8 mouse cellular contexts compared by ENCODE assay signal in genomic region chr16:4912907-4913782, GRCm38 (mm10). TPM values are rescaled to one million over a fixed set of nuclear protein-coding genes. Genes with fewer than 3 reads are reported as not detected.
A peak's percentile ranks its signal among the peaks of the same experiment; 100 is the strongest.
DNase-seq lines count a peak whose midpoint lies in the region; ATAC-seq and TF ChIP-seq lines count a peak whose summit lies in the region.

No protein-coding gene starts in this region.

- H3K9ac ChIP-seq in CH12.LX (ENCODE audit: insufficient read depth, low read depth) = no peak overlapping the region
- H3K9ac ChIP-seq in liver, embryonic 12.5 days = no peak overlapping the region
- no peak overlapping the region for H3K9ac ChIP-seq in neural tube, embryonic 15.5 days (replicated peaks)

- H3K4me3 ChIP-seq in CH12.LX (replicated peaks in 1 of 3; ENCODE audit: low read depth in 2 of 3, low read length in 2 of 3, poor library complexity in 1 of 3) = peak overlapping the region in 1 of 3 experiments; percentile 34
- no peak overlapping the region for H3K4me3 ChIP-seq in liver, embryonic 12.5 days
- H3K4me3 ChIP-seq in neural tube, embryonic 15.5 days (replicated peaks) = no peak overlapping the region

- H3K4me2 ChIP-seq in CH12.LX (ENCODE audit: insufficient read depth, low read depth, poor library complexity, severe bottlenecking) = no peak overlapping the region
- H3K4me2 ChIP-seq in liver, embryonic 12.5 days = peak overlapping the region; percentile 30
- H3K4me2 ChIP-seq in neural tube, embryonic 15.5 days = no peak overlapping the region

- peak overlapping the region; percentile 44 for H3K27ac ChIP-seq in CH12.LX (ENCODE audit: insufficient read depth, low read depth)
- peak overlapping the region; percentile 49 for H3K27ac ChIP-seq in liver, embryonic 12.5 days
- H3K27ac ChIP-seq in neural tube, embryonic 15.5 days (replicated peaks) = peak overlapping the region; percentile 51

- peak; percentile 47; the same call in 1 of the 2 replicates for TF ChIP-seq EP300 in CH12.LX (IDR thresholded peaks at IDR 0.05; ENCODE audit: low read length)

- in situ Hi-C loops in CH12.LX (cut with MboI; ENCODE audit: low pct_ligation_motif_present, low pct_unique_long_range_greater_than_20kb, low sequenced_read_pairs) = no loop called here

- no peaks in the 10 kb centered on the region for H3K79me2 ChIP-seq in CH12.LX (replicated peaks; ENCODE audit: control insufficient read depth, extremely low read depth, insufficient read depth, poor library complexity, severe bottlenecking)

- H3K4me1 ChIP-seq in CH12.LX (ENCODE audit: control insufficient read depth in 1 of 2, insufficient read depth in 2 of 2) = peaks cover 34 to 59% of the 10 kb centered on the region in 2 experiments
- peaks cover 17% of the 10 kb centered on the region for H3K4me1 ChIP-seq in liver, embryonic 12.5 days
- peaks cover 7% of the 10 kb centered on the region; the same call in 1 of the 2 replicates for H3K4me1 ChIP-seq in neural tube, embryonic 15.5 days

- 0 out of 2 replicates have a peak, but pooled peaks have one; percentile 17 for TF ChIP-seq POLR2A in CH12.LX (IDR thresholded peaks at IDR 0.05; ENCODE audit: low read depth, low read length)

- ATAC-seq in liver, embryonic 12.5 days = peak; percentile 14
- peak; percentile 55; the same call in 1 of the 2 replicates for ATAC-seq in neural tube, embryonic 15.5 days (ENCODE audit: low FRiP score)

- no peaks in the 10 kb centered on the region for H3K9me3 ChIP-seq in CH12.LX (replicated peaks; ENCODE audit: low read length)
- no peaks in the 10 kb centered on the region for H3K9me3 ChIP-seq in liver, embryonic 12.5 days (replicated peaks)
- no peaks in the 10 kb centered on the region for H3K9me3 ChIP-seq in neural tube, embryonic 15.5 days (replicated peaks)

- no peak for TF ChIP-seq CTCF in CH12.LX (conservative IDR thresholded peaks at IDR 0.05 in 1 of 2, IDR thresholded peaks at IDR 0.05 in 1 of 2; ENCODE audit: low read depth in 2 of 2, low read length in 2 of 2)

- dilution Hi-C loops in CH12.LX (cut with MboI; ENCODE audit: extremely low pct_ligation_motif_present, extremely low pct_unique_long_range_greater_than_20kb, low sequenced_read_pairs) = no loop called here

- H3K36me3 ChIP-seq in CH12.LX (replicated peaks in 1 of 2; ENCODE audit: control insufficient read depth in 1 of 2, insufficient read depth in 1 of 2, low read length in 1 of 2) = peaks cover 15 to 32% of the 10 kb centered on the region in 2 experiments
- H3K36me3 ChIP-seq in liver, embryonic 12.5 days = peaks cover 56% of the 10 kb centered on the region
- H3K36me3 ChIP-seq in neural tube, embryonic 15.5 days = peaks cover 72% of the 10 kb centered on the region

- DNase-seq in heart, adult 18-20 months = peak; percentile 50 to 52
- DNase-seq in heart, postnatal 4 days = no peak
- DNase-seq in CH12.LX (ENCODE audit: extremely low read depth) = peak; percentile 88
- peak; percentile 52 for DNase-seq in fibroblast of lung, adult 2 months (ENCODE audit: low read depth)
- DNase-seq in right cerebral cortex, postnatal 25 days = no peak
- no peak for DNase-seq in urinary bladder, adult 18-20 months (ENCODE audit: low spot score in 2 of 2)

- no peaks in the 10 kb centered on the region for H3K27me3 ChIP-seq in CH12.LX (replicated peaks)
- no peaks in the 10 kb centered on the region for H3K27me3 ChIP-seq in liver, embryonic 12.5 days (replicated peaks)
- H3K27me3 ChIP-seq in neural tube, embryonic 15.5 days (replicated peaks) = no peaks in the 10 kb centered on the region

- TF ChIP-seq RAD21 in CH12.LX (IDR thresholded peaks at IDR 0.05; ENCODE audit: low read depth, low read length) = no peak

- 54% methylated on average over 11 of the region's 11 CpGs for WGBS in liver, embryonic 12.5 days (ENCODE audit: insufficient replicate concordance)
- WGBS in neural tube, embryonic 15.5 days = 79% methylated on average over 11 of the region's 11 CpGs

TF ChIP-seq in CH12.LX, 34 proteins besides CTCF, POLR2A, EP300 and RAD21:
- TF ChIP-seq NELFE (IDR thresholded peaks at IDR 0.05; ENCODE audit: low read depth, low read length) = no peak
- no peak for TF ChIP-seq ZNF384 (IDR thresholded peaks at IDR 0.05; ENCODE audit: low read depth, low read length)
- no peak for TF ChIP-seq TCF12 (IDR thresholded peaks at IDR 0.05; ENCODE audit: low read depth, low read length)
- no peak for TF ChIP-seq CHD1 (IDR thresholded peaks at IDR 0.05; ENCODE audit: low read depth, low read length)
- TF ChIP-seq ELF1 (IDR thresholded peaks at IDR 0.05; ENCODE audit: low read depth, low read length) = peak; percentile 50; the same call in 1 of the 2 replicates
- TF ChIP-seq ETS1 (conservative IDR thresholded peaks at IDR 0.05; ENCODE audit: low read depth, low read length) = peak; percentile 59; the same call in 1 of the 2 replicates
- no peak for TF ChIP-seq TBP (conservative IDR thresholded peaks at IDR 0.05; ENCODE audit: low read depth, low read length)
- no peak for TF ChIP-seq MAZ (IDR thresholded peaks at IDR 0.05; ENCODE audit: low read depth, low read length)
- no peak for TF ChIP-seq MAFK (IDR thresholded peaks at IDR 0.05; ENCODE audit: insufficient replicate concordance, low read length)
- TF ChIP-seq USF1 (IDR thresholded peaks at IDR 0.05; ENCODE audit: low read depth, low read length) = no peak
- no peak for TF ChIP-seq IRF4 (IDR thresholded peaks at IDR 0.05; ENCODE audit: low read depth, low read length)
- TF ChIP-seq MAX (IDR thresholded peaks at IDR 0.05; ENCODE audit: low read length) = 0 out of 2 replicates have a peak, but pooled peaks have one; percentile 14
- TF ChIP-seq HCFC1 (IDR thresholded peaks at IDR 0.05; ENCODE audit: low read depth, low read length) = peak; percentile 37; the same call in 1 of the 2 replicates
- no peak for TF ChIP-seq BHLHE40 (IDR thresholded peaks at IDR 0.05; ENCODE audit: low read depth, low read length)
- TF ChIP-seq USF2 (conservative IDR thresholded peaks at IDR 0.05; ENCODE audit: low read depth, low read length) = no peak
- TF ChIP-seq SMC3 (IDR thresholded peaks at IDR 0.05; ENCODE audit: low read depth, low read length) = no peak

RNA-seq across cellular contexts. Expression of gene Nudt16l1, which starts 25.4 kb away (rescaled TPM):
- 10 to 100 TPM; 19.1 to 20.4 TPM for total RNA-seq in heart, adult 18-20 months (2021)
- 10 to 100 TPM; 50.7 to 51.3 TPM for total RNA-seq in heart, postnatal 4 days (2021)
- total RNA-seq in CH12.LX (2012; rRNA removed) (65.7 and 66.1 TPM in 2 replicates), CH12.LX (2014; rRNA removed) (32.8 and 36.3 TPM in 2 replicates)
- 94.9 and 101 TPM in 2 replicates for polyA plus RNA-seq in CH12.LX (2012; ENCODE audit: insufficient read length, low read depth)
- polyA plus RNA-seq in liver, embryonic 12.5 days (2016; fragmentation: Nextera tagmentation; extraction: Ambion mirVana) = 61.2 and 62.7 TPM in 2 replicates
- polyA plus RNA-seq in neural tube, embryonic 15.5 days (2015; fragmentation: Nextera tagmentation; extraction: Ambion mirVana) = 128 and 140 TPM in 2 replicates

RNA-seq across cellular contexts. Expression of gene Mgrn1, which starts 27.1 kb away (rescaled TPM):
- total RNA-seq in heart, adult 18-20 months (2021) = 100 to 1,000 TPM; 165 to 167 TPM
- 100 to 1,000 TPM; 170 to 187 TPM for total RNA-seq in heart, postnatal 4 days (2021)
- total RNA-seq in CH12.LX (2012; rRNA removed) (14.1 and 16.9 TPM in 2 replicates), CH12.LX (2014; rRNA removed) (9.0 and 11.7 TPM in 2 replicates)
- polyA plus RNA-seq in CH12.LX (2012; ENCODE audit: insufficient read length, low read depth) = 12.9 and 15.5 TPM in 2 replicates
- polyA plus RNA-seq in liver, embryonic 12.5 days (2016; fragmentation: Nextera tagmentation; extraction: Ambion mirVana) = 29.8 and 31.1 TPM in 2 replicates
- polyA plus RNA-seq in neural tube, embryonic 15.5 days (2015; fragmentation: Nextera tagmentation; extraction: Ambion mirVana) = 122 and 125 TPM in 2 replicates

RNA-seq across cellular contexts. Expression of gene Ubald1, which starts 33.0 kb away (rescaled TPM):
- 10 to 100 TPM; 14.3 to 19.7 TPM for total RNA-seq in heart, adult 18-20 months (2021)
- total RNA-seq in heart, postnatal 4 days (2021) = 10 to 100 TPM; 22.6 to 24.8 TPM
- total RNA-seq in CH12.LX (2012; rRNA removed) = 11.6 and 12.9 TPM in 2 replicates
- 7.2 and 9.6 TPM in 2 replicates for total RNA-seq in CH12.LX (2014; rRNA removed)
- polyA plus RNA-seq in CH12.LX (2012; ENCODE audit: insufficient read length, low read depth) = 48.7 and 53.7 TPM in 2 replicates
- 14.7 and 16.8 TPM in 2 replicates for polyA plus RNA-seq in liver, embryonic 12.5 days (2016; fragmentation: Nextera tagmentation; extraction: Ambion mirVana)
- 66.0 and 66.7 TPM in 2 replicates for polyA plus RNA-seq in neural tube, embryonic 15.5 days (2015; fragmentation: Nextera tagmentation; extraction: Ambion mirVana)

RNA-seq across cellular contexts. Expression of gene Anks3, which starts 50.9 kb away (rescaled TPM):
- 10 to 100 TPM; 11.3 to 14.7 TPM for total RNA-seq in heart, adult 18-20 months (2021)
- 10 to 100 TPM; 22.4 to 24.3 TPM for total RNA-seq in heart, postnatal 4 days (2021)
- total RNA-seq in CH12.LX (2012; rRNA removed) (24.4 and 34.0 TPM in 2 replicates), CH12.LX (2014; rRNA removed) (17.0 and 17.4 TPM in 2 replicates)
- 33.5 and 34.9 TPM in 2 replicates for polyA plus RNA-seq in CH12.LX (2012; ENCODE audit: insufficient read length, low read depth)
- polyA plus RNA-seq in liver, embryonic 12.5 days (2016; fragmentation: Nextera tagmentation; extraction: Ambion mirVana) = 16.8 and 19.7 TPM in 2 replicates
- polyA plus RNA-seq in neural tube, embryonic 15.5 days (2015; fragmentation: Nextera tagmentation; extraction: Ambion mirVana) = 68.6 and 71.5 TPM in 2 replicates

Comparison
In these comparisons a context has a peak if more than half of its experiments do, and no peak if none do; other contexts are left out.
1. DNase-seq: peak in heart, adult 18-20 months (2 of 2), CH12.LX (single experiment) and fibroblast of lung, adult 2 months (single experiment); none in heart, postnatal 4 days (single experiment), right cerebral cortex, postnatal 25 days (single experiment) and urinary bladder, adult 18-20 months (0 of 2).
2. RNA of gene Mgrn1, which starts 27.1 kb away (total RNA-seq): 170 to 187 TPM in heart, postnatal 4 days and 165 to 167 TPM in heart, adult 18-20 months; 9.0 to 16.9 TPM in CH12.LX; every median in the first group is over 4 times any median in the second.
3. Peak in every context shown above with its lines, with median percentiles within 50 percentile points of each other: H3K27ac ChIP-seq.